Mouse (Mus musculus): ENCODE data around the gene Dgkb. TPM values are rescaled to one million over a fixed set of nuclear protein-coding genes. Genes with fewer than 3 reads are reported as not detected.

The Dgkb gene
- total and polyA plus RNA-seq, 3 experiments: not detected

GRCm38 (mm10) chr12:38371597-38371996, 554.1 kb downstream of the Dgkb start:
- Histone ChIP-seq H3K9me3 (replicated peaks; ENCODE audit: low read length) (no peaks in the 10 kb centered on the region), H3K4me3 (replicated peaks in 1 of 3; ENCODE audit: low read depth in 2 of 3, low read length in 2 of 3, poor library complexity in 1 of 3) (no peak overlapping the region), H3K36me3 (replicated peaks in 1 of 2; ENCODE audit: control insufficient read depth in 1 of 2, insufficient read depth in 1 of 2, low read length in 1 of 2) (no peaks in the 10 kb centered on the region), H3K4me1 (ENCODE audit: control insufficient read depth in 1 of 2, insufficient read depth in 2 of 2) (no peaks in the 10 kb centered on the region), H3K4me2 (ENCODE audit: insufficient read depth, low read depth, poor library complexity, severe bottlenecking) (no peak overlapping the region), H3K9ac (ENCODE audit: insufficient read depth, low read depth) (no peak overlapping the region), H3K79me2 (replicated peaks; ENCODE audit: control insufficient read depth, extremely low read depth, insufficient read depth, poor library complexity, severe bottlenecking) (no peaks in the 10 kb centered on the region), H3K27ac (ENCODE audit: insufficient read depth, low read depth) (no peak overlapping the region), H3K27me3 (replicated peaks) (no peaks in the 10 kb centered on the region)
- DNase-seq (ENCODE audit: extremely low read depth): no peak
- in situ Hi-C loops (cut with MboI; ENCODE audit: low pct_ligation_motif_present, low pct_unique_long_range_greater_than_20kb, low sequenced_read_pairs): no loop called here
- dilution Hi-C loops (cut with MboI; ENCODE audit: extremely low pct_ligation_motif_present, extremely low pct_unique_long_range_greater_than_20kb, low sequenced_read_pairs): no loop called here
- TF ChIP-seq TCF12 (IDR thresholded peaks at IDR 0.05; ENCODE audit: low read depth, low read length) (no peak), CHD1 (IDR thresholded peaks at IDR 0.05; ENCODE audit: low read depth, low read length) (no peak), NRF1 (IDR thresholded peaks at IDR 0.05; ENCODE audit: low read depth, low read length) (no peak)

DNA sequence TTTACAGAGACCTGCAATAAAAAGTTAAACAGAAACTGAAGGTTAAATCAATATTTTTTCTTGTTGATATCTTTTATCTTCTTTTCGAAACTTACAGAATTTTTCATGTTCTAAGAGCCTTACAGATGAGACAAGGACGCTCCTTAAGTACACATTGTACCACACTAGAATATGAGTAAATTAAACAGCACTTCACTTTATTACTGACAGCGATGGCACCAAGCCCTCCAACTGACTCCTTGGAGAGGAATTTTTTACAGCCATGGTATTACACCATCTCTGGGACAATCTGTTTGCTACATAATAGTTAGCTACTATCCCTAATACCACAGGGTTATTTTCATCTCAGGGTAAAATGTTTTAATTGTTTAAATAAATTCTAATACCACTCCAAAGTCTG, 556.6 kb downstream of the Dgkb start:
- TF ChIP-seq HCFC1 (IDR thresholded peaks at IDR 0.05; ENCODE audit: low read depth, low read length) (no peak), EP300 (IDR thresholded peaks at IDR 0.05; ENCODE audit: low read length) (no peak), MAFK (IDR thresholded peaks at IDR 0.05; ENCODE audit: insufficient replicate concordance, low read length) (no peak), ZKSCAN1 (IDR thresholded peaks at IDR 0.05; ENCODE audit: borderline replicate concordance, low read depth, low read length) (no peak), RCOR1 (conservative IDR thresholded peaks at IDR 0.05; ENCODE audit: low read depth, low read length) (no peak), ETS1 (conservative IDR thresholded peaks at IDR 0.05; ENCODE audit: low read depth, low read length) (no peak)
- Histone ChIP-seq H3K4me1 (ENCODE audit: control insufficient read depth in 1 of 2, insufficient read depth in 2 of 2) (no peaks in the 10 kb centered on the region), H3K4me2 (ENCODE audit: insufficient read depth, low read depth, poor library complexity, severe bottlenecking) (no peak overlapping the region), H3K9me3 (replicated peaks; ENCODE audit: low read length) (no peaks in the 10 kb centered on the region), H3K4me3 (replicated peaks in 1 of 3; ENCODE audit: low read depth in 2 of 3, low read length in 2 of 3, poor library complexity in 1 of 3) (no peak overlapping the region), H3K36me3 (replicated peaks in 1 of 2; ENCODE audit: control insufficient read depth in 1 of 2, insufficient read depth in 1 of 2, low read length in 1 of 2) (no peaks in the 10 kb centered on the region), H3K27ac (ENCODE audit: insufficient read depth, low read depth) (no peak overlapping the region), H3K9ac (ENCODE audit: insufficient read depth, low read depth) (no peak overlapping the region), H3K27me3 (replicated peaks) (no peaks in the 10 kb centered on the region), H3K79me2 (replicated peaks; ENCODE audit: control insufficient read depth, extremely low read depth, insufficient read depth, poor library complexity, severe bottlenecking) (no peaks in the 10 kb centered on the region)
- dilution Hi-C loops (cut with MboI; ENCODE audit: extremely low pct_ligation_motif_present, extremely low pct_unique_long_range_greater_than_20kb, low sequenced_read_pairs): no loop called here
- in situ Hi-C loops (cut with MboI; ENCODE audit: low pct_ligation_motif_present, low pct_unique_long_range_greater_than_20kb, low sequenced_read_pairs): no loop called here
- DNase-seq (ENCODE audit: extremely low read depth): no peak

DNA sequence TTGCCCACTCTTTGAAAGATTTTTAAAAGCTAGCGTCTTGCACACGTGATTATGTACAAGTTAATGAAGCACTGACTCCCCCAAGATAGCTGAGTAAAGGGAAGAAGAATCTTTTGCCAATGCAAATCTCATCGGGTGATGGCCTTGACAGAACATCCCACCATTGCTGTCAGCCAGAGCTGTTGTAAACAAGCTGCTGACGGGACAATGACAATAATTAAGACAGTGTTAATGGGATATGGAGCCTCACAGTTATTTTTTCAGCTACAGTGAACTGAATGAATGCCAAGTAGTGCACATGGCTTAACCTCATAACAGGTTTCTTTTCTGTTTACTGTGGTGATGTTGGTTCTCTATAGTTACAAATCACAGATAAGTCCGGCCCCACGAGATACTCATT, 568.4 kb downstream of the Dgkb start:
- no peak for DNase-seq (ENCODE audit: extremely low read depth)
- Histone ChIP-seq H3K27me3 (replicated peaks) (no peaks in the 10 kb centered on the region), H3K4me3 (replicated peaks in 1 of 3; ENCODE audit: low read depth in 2 of 3, low read length in 2 of 3, poor library complexity in 1 of 3) (no peak overlapping the region), H3K9ac (ENCODE audit: insufficient read depth, low read depth) (no peak overlapping the region), H3K4me2 (ENCODE audit: insufficient read depth, low read depth, poor library complexity, severe bottlenecking) (no peak overlapping the region), H3K9me3 (replicated peaks; ENCODE audit: low read length) (no peaks in the 10 kb centered on the region), H3K79me2 (replicated peaks; ENCODE audit: control insufficient read depth, extremely low read depth, insufficient read depth, poor library complexity, severe bottlenecking) (no peaks in the 10 kb centered on the region), H3K36me3 (replicated peaks in 1 of 2; ENCODE audit: control insufficient read depth in 1 of 2, insufficient read depth in 1 of 2, low read length in 1 of 2) (no peaks in the 10 kb centered on the region), H3K4me1 (ENCODE audit: control insufficient read depth in 1 of 2, insufficient read depth in 2 of 2) (no peaks in the 10 kb centered on the region), H3K27ac (ENCODE audit: insufficient read depth, low read depth) (no peak overlapping the region)
- dilution Hi-C loops (cut with MboI; ENCODE audit: extremely low pct_ligation_motif_present, extremely low pct_unique_long_range_greater_than_20kb, low sequenced_read_pairs): no loop called here
- in situ Hi-C loops (cut with MboI; ENCODE audit: low pct_ligation_motif_present, low pct_unique_long_range_greater_than_20kb, low sequenced_read_pairs): no loop called here
- TF ChIP-seq ELF1 (IDR thresholded peaks at IDR 0.05; ENCODE audit: low read depth, low read length) (no peak), KAT2A (IDR thresholded peaks at IDR 0.05; ENCODE audit: insufficient replicate concordance, low read length) (no peak)
